21 mouse cellular contexts compared by ENCODE assay signal in the genomic region with DNA sequence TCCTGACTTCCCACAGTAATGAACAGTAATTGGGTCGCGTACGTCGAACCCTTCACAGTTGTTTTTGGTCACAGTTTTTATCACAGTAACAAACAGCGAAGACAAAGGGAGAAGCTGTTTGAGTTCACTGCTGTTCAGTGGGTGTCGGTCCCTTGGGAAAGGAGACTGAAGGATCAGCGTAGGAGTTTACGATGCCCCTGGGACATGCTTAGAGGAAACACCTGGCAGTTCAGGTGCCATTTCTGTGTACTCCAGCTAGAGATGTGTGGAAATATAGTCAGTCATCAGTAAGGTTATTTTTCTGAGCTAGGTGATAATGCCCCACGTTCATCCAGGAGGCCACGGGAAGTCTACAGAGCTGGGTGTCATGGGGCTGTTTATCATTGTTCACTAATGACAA.
DNase-seq lines count a peak whose midpoint lies in the region; ATAC-seq and TF ChIP-seq lines count a peak whose summit lies in the region.
"Had no signal": no experiment of that assay in that cellular context is flagged by ENCODE, and none has a peak within 500 bp of the region (broad histone marks: within the 10 kb centered on the region; RNA-seq: fewer than 3 reads in every experiment).

No protein-coding gene starts in this region.

- TF ChIP-seq POLR2A in spleen, adult 2 months (IDR thresholded peaks at IDR 0.05; ENCODE audit: low read depth, low read length), result no peak

- H3K27me3 ChIP-seq in spleen, adult 2 months (ENCODE audit: control insufficient read depth, insufficient read depth, low read length), result no peaks in the 10 kb centered on the region
- 0 out of 2 replicates have a peak, but pooled peaks cover 3% of the 10 kb centered on the region for H3K27me3 ChIP-seq in heart, embryonic 12.5 days (replicated peaks)
- H3K27me3 ChIP-seq: embryonic facial prominence, embryonic 15.5 days had no signal

- H3K4me3 ChIP-seq in spleen, adult 2 months (ENCODE audit: extremely low read depth, insufficient read depth, insufficient read length), result no peak overlapping the region
- H3K4me3 ChIP-seq in heart, embryonic 12.5 days, result no peak overlapping the region
- H3K4me3 ChIP-seq: embryonic facial prominence, embryonic 15.5 days; erythroblast, embryonic 14.5 days; forebrain, embryonic 12.5 days; heart, embryonic 13.5 days; hindbrain, embryonic 12.5 days had no signal

- no peak overlapping the region for H3K27ac ChIP-seq in spleen, adult 2 months (ENCODE audit: insufficient read depth, low read length)
- H3K27ac ChIP-seq in heart, embryonic 12.5 days (ENCODE audit: poor library complexity, severe bottlenecking), result no peak overlapping the region
- H3K27ac ChIP-seq: embryonic facial prominence, embryonic 15.5 days; forebrain, embryonic 12.5 days; heart, embryonic 13.5 days; hindbrain, embryonic 12.5 days had no signal

- no peak for TF ChIP-seq CTCF in spleen, adult 2 months (IDR thresholded peaks at IDR 0.05; ENCODE audit: extremely low read depth, insufficient read depth, insufficient read length, insufficient replicate concordance)

- no peak overlapping the region for H3K4me2 ChIP-seq in heart, embryonic 12.5 days
- H3K4me2 ChIP-seq: embryonic facial prominence, embryonic 15.5 days; forebrain, embryonic 12.5 days; heart, embryonic 13.5 days; hindbrain, embryonic 12.5 days had no signal

- ATAC-seq in inflammation-experienced regulatory T-cells, adult 6 months, result no peak
- no peak for ATAC-seq in heart, embryonic 12.5 days (ENCODE audit: insufficient number of reproducible peaks, low FRiP score)
- ATAC-seq: activated CD4-positive, CD25-positive, alpha-beta regulatory T cell, adult 4 months; forebrain, postnatal 0 days; hindbrain, embryonic 16.5 days; Patski had no signal

- no peaks in the 10 kb centered on the region for H3K36me3 ChIP-seq in spleen, adult 2 months (ENCODE audit: control insufficient read depth, insufficient read depth, low read length)
- H3K36me3 ChIP-seq in heart, embryonic 12.5 days, result no peaks in the 10 kb centered on the region
- H3K36me3 ChIP-seq: embryonic facial prominence, embryonic 15.5 days; forebrain, embryonic 12.5 days; heart, embryonic 13.5 days; hindbrain, embryonic 12.5 days had no signal

- H3K9me3 ChIP-seq in heart, embryonic 12.5 days (replicated peaks), result no peaks in the 10 kb centered on the region
- H3K9me3 ChIP-seq: embryonic facial prominence, embryonic 15.5 days; forebrain, embryonic 12.5 days; heart, embryonic 13.5 days; hindbrain, embryonic 12.5 days had no signal

- DNase-seq in spleen, adult 2 months (ENCODE audit: low read depth in 1 of 2, low spot score in 2 of 2), result peak; percentile 11 to 67
- DNase-seq in spleen, adult 18-20 months, result no peak
- DNase-seq in B cell, adult 2 months, result peak; percentile 67 to 68
- peak; percentile 34 for DNase-seq in fat pad, adult 2 months (ENCODE audit: extremely low read depth, low read depth, low spot score)
- DNase-seq: adrenal gland, postnatal 14 days; cerebellum, adult 11-12 months; cerebellum, adult 9-10 months; cerebellum, postnatal 36 days; forebrain, postnatal 0 days; gastrocnemius, postnatal 14 days; heart, postnatal 36 days had no signal

- WGBS in spleen, adult 2 months, result 48% methylated on average over 10 of the region's 10 CpGs
- WGBS in heart, embryonic 12.5 days, result 77% methylated on average over 10 of the region's 10 CpGs

- H3K9ac ChIP-seq in heart, embryonic 12.5 days, result no peak overlapping the region
- H3K9ac ChIP-seq: embryonic facial prominence, embryonic 15.5 days; forebrain, embryonic 12.5 days; forebrain, postnatal 0 days; heart, embryonic 13.5 days; hindbrain, embryonic 12.5 days had no signal

- H3K4me1 ChIP-seq in spleen, adult 2 months (ENCODE audit: control insufficient read depth, insufficient read depth, insufficient read length), result peaks cover 5% of the 10 kb centered on the region
- H3K4me1 ChIP-seq in heart, embryonic 12.5 days (replicated peaks), result no peaks in the 10 kb centered on the region

Comparison
In these comparisons a context has a peak if more than half of its experiments do, and no peak if none do; other contexts are left out.
1. DNase-seq: peak in spleen, adult 2 months (2 of 2), B cell, adult 2 months (2 of 2) and fat pad, adult 2 months (single experiment); none in spleen, adult 18-20 months (0 of 2).